Mouse (Mus musculus): ENCODE results near the gene Setx.
"Not testable (repeated sequence)": the region's sequence is repeated elsewhere in the genome, so short reads cannot be mapped to it uniquely, and the experiment has no call there.

DNA sequence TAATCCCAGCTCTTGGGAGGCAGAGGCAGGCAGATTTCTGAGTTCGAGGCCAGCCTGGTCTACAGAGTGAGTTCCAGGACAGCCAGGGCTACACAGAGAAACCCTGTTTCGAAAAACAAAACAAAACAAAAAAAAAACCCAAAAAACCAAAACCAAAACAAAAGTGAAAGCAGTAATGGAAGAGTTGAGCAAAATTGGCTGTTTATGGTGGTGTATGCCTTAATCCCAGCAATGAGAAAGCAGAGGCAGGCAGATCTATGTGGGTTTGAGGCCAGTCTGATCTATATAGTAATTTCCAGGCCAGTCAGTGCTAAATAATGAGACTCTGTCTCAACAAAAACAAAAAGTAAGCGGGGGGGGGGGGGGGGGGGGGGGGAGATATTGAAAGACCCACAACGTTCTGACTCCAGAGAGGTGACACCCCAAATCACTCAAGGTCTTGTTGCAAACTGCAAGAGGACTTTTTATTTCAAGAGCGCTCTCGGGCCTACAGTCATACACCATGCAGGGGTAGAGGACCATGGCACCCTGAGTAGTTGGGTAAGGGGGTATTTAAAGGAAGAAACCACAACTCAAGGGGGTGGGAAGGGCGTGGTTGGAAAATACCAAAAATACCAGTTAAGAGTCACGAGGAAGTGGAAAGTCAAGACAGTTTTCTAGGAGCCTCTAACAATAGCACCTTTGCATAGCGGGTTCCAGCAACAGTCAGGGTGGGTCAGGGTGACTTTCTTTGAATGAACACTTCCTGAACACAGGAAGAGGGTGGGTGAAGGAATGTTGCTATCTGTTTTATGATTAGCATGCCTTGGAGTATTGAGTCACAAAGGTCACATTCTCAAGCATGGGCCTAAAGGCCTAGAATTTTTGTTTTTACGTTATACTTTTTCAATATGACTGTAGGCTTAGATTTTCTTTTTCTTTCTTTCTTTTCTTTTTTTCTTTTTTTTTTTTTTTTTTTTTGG is 21.3 kb upstream of the Setx start:
- TF ChIP-seq POLR2A (IDR thresholded peaks at IDR 0.05; ENCODE audit: borderline replicate concordance, control insufficient read depth, low read depth, low read length); CTCF (IDR thresholded peaks at IDR 0.05; ENCODE audit: control insufficient read depth, insufficient read depth, low read length): not testable (repeated sequence)
